Mouse (Mus musculus) hindbrain, embryonic 11.5 days (tissue): Measurements from ENCODE around the gene Evi5. TPM values are rescaled to one million over a fixed set of nuclear protein-coding genes. Genes with fewer than 3 reads are reported as not detected.
A peak's percentile ranks its signal among the peaks of the same experiment; 100 is the strongest.

Experiments used
- ATAC-seq: fragments of 200-750 bp; cut with Nextera tagmentation; 2 replicates; pipeline ENCODE4 v1.8.0; 2017; ENCODE audit warnings: mild to moderate bottlenecking, moderate TSS enrichment, moderate library complexity; ENCODE audit not compliant: low FRiP score
- DNase-seq: peaks from one replicate; pipeline ENCODE4 v3.0.0-alpha.2; 2015; ENCODE audit warnings: low spot score
- H3K27ac ChIP-seq: fragments of 300-500 bp; sonication (generic); 2 replicates; pipeline ENCODE4 v1.5.1; 2014; ENCODE audit warnings: mild to moderate bottlenecking, low read depth, low read length
- H3K27me3 ChIP-seq: fragments of 300-500 bp; sonication (generic); 2 replicates; pipeline ENCODE4 v1.6.1; 2014; ENCODE audit warnings: mild to moderate bottlenecking, low read length, moderate library complexity, mixed read lengths; ENCODE audit not compliant: control insufficient read depth, insufficient read depth
- H3K36me3 ChIP-seq: fragments of 300-500 bp; sonication (generic); 2 replicates; pipeline ENCODE4 v1.6.1; 2014; ENCODE audit warnings: mild to moderate bottlenecking, low read length, moderate library complexity, mixed read lengths; ENCODE audit not compliant: control insufficient read depth, insufficient read depth
- H3K4me1 ChIP-seq: fragments of 300-500 bp; sonication (generic); replicated peaks from 2 replicates; pipeline ENCODE4 v1.6.1; 2014; ENCODE audit warnings: low read length, mixed read lengths; ENCODE audit not compliant: control insufficient read depth, insufficient read depth
- H3K4me2 ChIP-seq: fragments of 300-500 bp; sonication (generic); replicated peaks from 2 replicates; pipeline ENCODE4 v1.6.1; 2014; ENCODE audit warnings: mild to moderate bottlenecking, low read depth, low read length
- H3K4me3 ChIP-seq: fragments of 300-500 bp; sonication (generic); 2 replicates; pipeline ENCODE4 v1.5.1; 2014; ENCODE audit warnings: low read depth, low read length
- H3K9ac ChIP-seq: fragments of 300-500 bp; sonication (generic); 2 replicates; pipeline ENCODE4 v1.6.1; 2014; ENCODE audit warnings: low read depth, low read length
- H3K9me3 ChIP-seq: fragments of 300-500 bp; sonication (generic); 2 replicates; pipeline ENCODE4 v1.6.1; 2016; ENCODE audit warnings: low read length; ENCODE audit not compliant: control insufficient read depth
- WGBS: fragments of 180-500 bp; shearing (Covaris S2); extraction: QIAGEN DNeasy Blood & Tissue Kit; methylation state at CpG from one replicate; pipeline ENCODE4 v1.1.7; 2014; 5-methylcytosine and 5-hydroxymethylcytosine counted together
- polyA plus RNA-seq: library from polyadenylated mRNA; unstranded; fragments of >200 nt; fragmentation: Nextera tagmentation; extraction: Ambion mirVana; gene quantifications from 2 replicates; pipeline ENCODE4 v1.2.1, GENCODE M21; 2014

Evi5 gene
- 48.5 and 59.5 TPM in 2 replicates for polyA plus RNA-seq

- Histone ChIP-seq H3K27me3 (no peaks in the 10 kb centered on the region), H3K9me3 (no peaks in the 10 kb centered on the region), H3K36me3 (no peaks in the 10 kb centered on the region), H3K9ac (no peak within 1 kb of the TSS), H3K4me3 (no peak within 1 kb of the TSS), H3K27ac (no peak within 1 kb of the TSS), H3K4me2 (no peak within 1 kb of the TSS), H3K4me1 (no peaks in the 10 kb centered on the region)
- WGBS: 51% methylated on average over 4 of the region's 4 CpGs
- ATAC-seq (no peak), DNase-seq (no peak)
Observed at GRCm38 (mm10) chr5:107874561-107875260, at the start of gene Evi5. Gene Evi5, minus strand, starts transcription at chr5:107875107.

- no peak for ATAC-seq
Observed at GRCm38 (mm10) chr5:107924564-107924963, 49.7 kb upstream of the Evi5 start.

GRCm38 (mm10) chr5:107922836-107923235 lies 47.9 kb upstream of the Evi5 start:
- Histone ChIP-seq H3K9ac (no peak overlapping the region), H3K9me3 (no peaks in the 10 kb centered on the region), H3K4me1 (no peaks in the 10 kb centered on the region), H3K27me3 (no peaks in the 10 kb centered on the region), H3K4me3 (no peak overlapping the region), H3K27ac (no peak overlapping the region), H3K36me3 (no peaks in the 10 kb centered on the region), H3K4me2 (no peak overlapping the region)
- no peak for ATAC-seq
- 100% methylated on average over 1 of the region's 1 CpGs for WGBS
- DNase-seq: no peak

More at GRCm38 (mm10) chr5:107924564-107924963, 49.7 kb upstream of the Evi5 start:
- Histone ChIP-seq H3K4me3 (no peak overlapping the region), H3K4me1 (no peaks in the 10 kb centered on the region), H3K27me3 (no peaks in the 10 kb centered on the region), H3K9ac (no peak overlapping the region), H3K4me2 (no peak overlapping the region), H3K9me3 (no peaks in the 10 kb centered on the region), H3K36me3 (no peaks in the 10 kb centered on the region), H3K27ac (no peak overlapping the region)
- 78% methylated on average over 8 of the region's 8 CpGs for WGBS
- DNase-seq: no peak

GRCm38 (mm10) chr5:107921400-107922252 lies 46.7 kb upstream of the Evi5 start:
- peak; percentile 51; the same call in 1 of the 2 replicates for ATAC-seq
- H3K36me3 ChIP-seq: no peaks in the 10 kb centered on the region
- no peaks in the 10 kb centered on the region for H3K4me1 ChIP-seq
- H3K4me2 ChIP-seq: no peak overlapping the region
- no peak overlapping the region for H3K4me3 ChIP-seq
- no peak overlapping the region for H3K9ac ChIP-seq
- DNase-seq: peak; percentile 69
- no peak overlapping the region for H3K27ac ChIP-seq
- H3K27me3 ChIP-seq: no peaks in the 10 kb centered on the region
- H3K9me3 ChIP-seq: no peaks in the 10 kb centered on the region
- 77% methylated on average over 2 of the region's 2 CpGs for WGBS

- H3K9me3 ChIP-seq: no peaks in the 10 kb centered on the region
- H3K36me3 ChIP-seq: no peaks in the 10 kb centered on the region
- H3K4me3 ChIP-seq: no peak overlapping the region
- H3K4me2 ChIP-seq: no peak overlapping the region
- no peaks in the 10 kb centered on the region for H3K27me3 ChIP-seq
- DNase-seq: no peak
- WGBS: 39% methylated on average over 4 of the region's 4 CpGs
- no peak overlapping the region for H3K27ac ChIP-seq
- no peaks in the 10 kb centered on the region for H3K4me1 ChIP-seq
- ATAC-seq: no peak
- no peak overlapping the region for H3K9ac ChIP-seq
Observed at GRCm38 (mm10) chr5:107915280-107915679, 40.4 kb upstream of the Evi5 start.

GRCm38 (mm10) chr5:107911012-107911411 lies 36.1 kb upstream of the Evi5 start:
- Histone ChIP-seq H3K27me3 (no peaks in the 10 kb centered on the region), H3K9ac (no peak overlapping the region), H3K27ac (no peak overlapping the region), H3K36me3 (peaks cover 14% of the 10 kb centered on the region; the same call in 1 of the 2 replicates), H3K4me2 (no peak overlapping the region), H3K4me1 (no peaks in the 10 kb centered on the region), H3K9me3 (no peaks in the 10 kb centered on the region), H3K4me3 (no peak overlapping the region)
- ATAC-seq (no peak), DNase-seq (no peak)
- 89% methylated on average over 5 of the region's 5 CpGs for WGBS

GRCm38 (mm10) chr5:107910084-107910616 lies 35.2 kb upstream of the Evi5 start:
- ATAC-seq (no peak), DNase-seq (no peak)
- Histone ChIP-seq H3K4me1 (no peaks in the 10 kb centered on the region), H3K9ac (no peak overlapping the region), H3K9me3 (no peaks in the 10 kb centered on the region), H3K36me3 (peaks cover 14% of the 10 kb centered on the region; the same call in 1 of the 2 replicates), H3K4me2 (no peak overlapping the region), H3K27ac (no peak overlapping the region), H3K27me3 (no peaks in the 10 kb centered on the region), H3K4me3 (no peak overlapping the region)
- WGBS: 75% methylated on average over 5 of the region's 5 CpGs

GRCm38 (mm10) chr5:107909668-107910067 lies 34.8 kb upstream of the Evi5 start:
- Histone ChIP-seq H3K27me3 (no peaks in the 10 kb centered on the region), H3K9me3 (no peaks in the 10 kb centered on the region), H3K27ac (no peak overlapping the region), H3K4me3 (no peak overlapping the region), H3K36me3 (peaks cover 14% of the 10 kb centered on the region; the same call in 1 of the 2 replicates), H3K4me2 (no peak overlapping the region), H3K4me1 (no peaks in the 10 kb centered on the region), H3K9ac (no peak overlapping the region)
- ATAC-seq: no peak
- no peak for DNase-seq
- WGBS: 92% methylated on average over 3 of the region's 3 CpGs
